Mouse (Mus musculus) heart, adult 2 months (tissue): ENCODE measurements around the gene Plcg2.

Experiments
- CTCF ChIP-seq: fragments of 200-600 bp; IDR thresholded peaks from 2 replicates; pipeline ENCODE4 v1.8.1; 2022; ENCODE audit warnings: antibody characterized with exemption, mild to moderate bottlenecking, moderate library complexity
- EP300 ChIP-seq: fragments of 200-500 bp; IDR thresholded peaks from 2 replicates; pipeline ENCODE4 v1.6.1; 2011; ENCODE audit warnings: low read depth, low read length, control low read depth; ENCODE audit not compliant: insufficient read depth
- POLR2A ChIP-seq: fragments of 200-500 bp; IDR thresholded peaks from 2 replicates; pipeline ENCODE4 v1.6.1; 2011; ENCODE audit warnings: mild to moderate bottlenecking, low read depth, low read length, control low read depth; ENCODE audit not compliant: insufficient read depth

DNA sequence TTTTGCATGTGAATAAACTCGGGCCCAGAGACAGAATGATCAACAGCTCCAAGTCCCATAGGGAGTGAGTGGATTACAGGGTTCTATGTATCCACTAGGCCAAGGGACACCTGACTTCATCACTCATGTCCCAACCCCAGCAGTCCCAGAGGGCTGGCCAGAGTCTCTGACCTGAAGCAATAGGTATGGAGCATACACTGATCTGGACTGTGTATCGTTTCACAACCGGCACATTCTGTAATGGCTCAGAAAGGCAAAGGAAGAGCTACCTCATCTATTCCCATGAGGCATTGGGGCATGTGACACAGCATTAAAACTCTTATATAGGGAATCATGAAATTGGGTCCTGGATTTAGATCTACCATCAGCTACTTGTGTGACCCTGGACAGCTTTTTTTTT lies 174.5 kb downstream of the Plcg2 start:
- TF ChIP-seq EP300 (no peak), POLR2A (no peak), CTCF (no peak)
